Mouse (Mus musculus) fibroblast of lung, adult 2 months (primary cell): ENCODE data around the gene Hk1.

Source experiments
- DNase-seq: peaks from one replicate; pipeline ENCODE4 v3.0.0-alpha.2; 2011; ENCODE audit warnings: low read depth

Gene Hk1

DNA sequence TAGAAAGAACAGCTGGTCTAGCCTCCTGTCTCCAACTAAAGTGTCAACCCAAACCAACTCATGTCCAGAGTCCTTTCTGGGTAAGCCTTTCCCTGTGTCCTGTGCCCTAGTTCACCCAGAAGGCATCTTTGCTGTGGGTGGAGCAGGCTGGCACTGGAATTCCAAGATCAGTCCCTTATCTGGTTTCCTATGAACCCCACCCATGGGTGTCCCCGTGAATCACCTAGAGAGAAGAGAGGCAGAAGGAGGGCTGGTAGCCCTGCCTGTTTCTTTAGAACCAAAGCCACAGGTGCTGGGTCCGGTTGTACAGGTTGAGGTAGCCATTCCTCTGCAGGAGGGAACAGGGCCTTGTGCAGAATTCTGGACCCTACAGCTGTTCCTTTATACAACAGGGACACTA is 158.1 kb downstream of the Hk1 start:
- no peak for DNase-seq

DNA sequence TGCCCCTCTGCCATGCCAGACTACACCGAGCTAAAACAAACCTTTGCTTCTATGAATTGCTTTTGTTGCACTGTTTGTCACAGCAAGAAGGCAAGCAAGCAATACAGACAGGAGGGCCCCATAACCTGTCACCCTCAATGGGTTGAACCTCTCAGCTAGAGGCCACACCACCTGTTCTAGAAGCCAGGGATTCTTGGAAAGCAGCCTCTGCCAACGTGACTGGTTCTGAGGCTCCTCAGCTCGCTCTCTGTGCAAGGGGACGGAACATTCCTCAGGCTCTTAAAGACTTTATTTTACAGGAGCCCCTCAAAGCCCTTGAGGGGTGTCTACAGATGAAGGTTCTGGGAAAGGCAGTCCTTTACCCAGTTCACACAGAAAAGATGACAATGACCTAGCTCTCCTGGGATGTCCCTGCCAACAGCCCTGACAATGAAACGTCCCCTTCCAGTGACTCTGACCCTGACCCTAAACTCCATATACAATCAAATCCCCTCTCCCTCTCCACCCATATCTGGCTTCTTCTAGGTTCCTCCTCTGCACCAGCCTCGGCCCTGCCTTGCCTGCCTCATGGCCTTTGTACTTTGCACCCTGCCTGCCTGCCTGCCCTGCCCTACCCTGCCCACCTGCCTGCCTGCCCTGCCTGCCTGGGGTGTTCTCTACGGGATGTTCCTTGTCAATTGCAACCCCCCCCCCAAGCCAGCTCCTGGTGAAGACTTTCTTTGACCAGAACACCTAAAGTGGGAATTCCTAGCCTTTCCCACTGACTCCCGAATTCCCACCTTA is 158.8 kb downstream of the Hk1 start:
- DNase-seq = no peak
